In genomic region chr2:70126783-70127182, GRCm38 (mm10) we compare ENCODE assay signal across 8 mouse cellular contexts.
DNase-seq lines count a peak whose midpoint lies in the region; ATAC-seq lines count a peak whose summit lies in the region.

No protein-coding gene starts in this region.

- ATAC-seq in hindbrain, embryonic 16.5 days: peak; percentile 94
- ATAC-seq in megakaryocyte-erythroid progenitor cell, adult 5-6 weeks (replicated peaks; ENCODE audit: low FRiP score, low TSS enrichment, poor library complexity, severe bottlenecking): peak; percentile 50

- H3K27me3 ChIP-seq in hindbrain, embryonic 16.5 days (replicated peaks; ENCODE audit: control insufficient read depth, insufficient read depth, low read length): no peaks in the 10 kb centered on the region

- peaks cover 7% of the 10 kb centered on the region for H3K4me1 ChIP-seq in hindbrain, embryonic 16.5 days (ENCODE audit: control insufficient read depth, insufficient read depth, low read depth, low read length)

- H3K4me3 ChIP-seq in hindbrain, embryonic 16.5 days (ENCODE audit: low read length): peak overlapping the region; percentile 27

- WGBS in hindbrain, embryonic 16.5 days: under 1% methylated on average over 13 of the region's 13 CpGs

- no peaks in the 10 kb centered on the region for H3K9me3 ChIP-seq in hindbrain, embryonic 16.5 days (ENCODE audit: control insufficient read depth, low read length)

- no peaks in the 10 kb centered on the region for H3K36me3 ChIP-seq in hindbrain, embryonic 16.5 days (ENCODE audit: control insufficient read depth, insufficient read depth, low read length)

- peak; percentile 88 for DNase-seq in NIH3T3 (ENCODE audit: low read depth)
- peak; percentile 93 to 95 for DNase-seq in cerebellum, postnatal 10 days
- peak; percentile 86 to 91 for DNase-seq in frontal cortex, postnatal 36 days (ENCODE audit: low spot score in 2 of 2)
- DNase-seq in left cerebral cortex, adult 11 months (ENCODE audit: low spot score): peak; percentile 72
- DNase-seq in right cerebral cortex, postnatal 14 days: peak; percentile 92
- peak; percentile 73 for DNase-seq in urinary bladder, postnatal 25 days (ENCODE audit: low spot score)

- peak overlapping the region; percentile 11 for H3K9ac ChIP-seq in hindbrain, embryonic 16.5 days (ENCODE audit: low read depth, low read length)

- peak overlapping the region; percentile 51 for H3K4me2 ChIP-seq in hindbrain, embryonic 16.5 days (ENCODE audit: low read length)

- H3K27ac ChIP-seq in hindbrain, embryonic 16.5 days (ENCODE audit: low read depth, low read length): peak overlapping the region; percentile 58; the same call in 1 of the 2 replicates

Comparison
In these comparisons a context has a peak if more than half of its experiments do, and no peak if none do; other contexts are left out.
1. Peak in every context shown above with its lines: DNase-seq, ATAC-seq, H3K4me3 ChIP-seq and H3K27ac ChIP-seq.